Mouse (Mus musculus): ENCODE measurements around the gene Jade1.

The Jade1 gene

GRCm38 (mm10) chr3:41548238-41548637 lies 7.3 kb upstream of the Jade1 start:
- DNase-seq (ENCODE audit: low spot score in 2 of 2) = no peak

GRCm38 (mm10) chr3:41551671-41552070 lies 3.9 kb upstream of the Jade1 start:
- no peak for DNase-seq (ENCODE audit: low spot score in 2 of 2)

DNA sequence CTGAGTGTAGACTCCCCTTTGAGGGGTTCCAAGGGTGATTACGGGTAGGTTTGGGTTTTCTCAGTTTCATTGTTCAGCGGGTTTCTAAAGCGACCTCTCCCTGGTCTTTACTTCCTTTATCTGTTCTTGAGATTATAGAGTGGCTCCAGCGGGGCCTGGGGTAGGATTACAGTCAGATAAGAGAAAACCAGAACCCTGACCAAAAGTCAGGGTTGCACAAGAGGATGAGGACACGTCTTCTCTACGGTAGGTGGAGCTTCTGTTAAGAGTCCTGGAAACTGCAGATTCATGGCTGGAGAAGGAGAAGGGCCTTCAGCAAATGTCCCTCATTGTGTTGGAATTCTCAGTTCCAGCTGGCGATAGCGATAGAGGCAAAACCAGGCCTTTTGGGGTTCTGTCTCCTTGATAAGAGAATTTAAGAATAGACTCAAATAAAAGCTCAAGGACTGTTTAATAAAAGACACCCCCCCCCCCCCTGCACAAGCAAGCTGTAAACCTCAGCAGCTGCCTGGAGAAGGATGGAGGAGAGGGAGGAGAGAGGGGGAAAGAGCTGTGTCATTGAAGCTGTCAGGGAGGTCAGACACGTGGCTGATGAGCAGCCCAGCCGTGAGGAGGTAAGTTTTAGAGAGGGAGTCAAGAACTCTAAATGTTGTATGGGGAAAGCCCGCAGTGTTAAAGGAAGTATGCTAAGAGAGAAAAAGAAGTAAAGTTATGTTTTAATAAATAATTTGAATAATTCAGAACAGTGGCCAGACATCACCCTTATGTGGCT lies 2.6 kb upstream of the Jade1 start:
- no peak for DNase-seq (ENCODE audit: low spot score in 2 of 2)

DNA sequence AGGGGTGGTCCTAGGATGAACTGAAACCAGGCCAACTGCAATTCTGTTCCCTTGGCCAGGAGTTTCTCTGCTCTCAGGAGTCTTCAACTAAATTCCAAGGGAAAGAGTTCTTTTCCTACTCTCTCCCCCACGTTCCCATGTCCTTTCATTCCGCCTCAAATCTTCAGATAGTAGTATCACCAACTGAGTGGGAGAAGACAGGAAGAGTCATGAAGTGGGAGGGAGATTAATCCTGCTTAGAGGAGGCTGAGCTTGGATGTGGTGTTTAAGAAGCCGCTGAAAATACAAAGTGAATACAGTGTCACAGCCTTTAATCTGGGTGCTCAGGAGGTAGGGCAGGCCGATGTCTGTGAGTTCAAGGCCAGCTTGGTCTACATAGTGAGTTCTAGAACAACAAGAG lies 1.9 kb upstream of the Jade1 start:
- no peak for DNase-seq (ENCODE audit: low spot score in 2 of 2)

GRCm38 (mm10) chr3:41554480-41555475 lies 753 bp upstream of the Jade1 start:
- no peak for DNase-seq (ENCODE audit: low spot score in 2 of 2)

GRCm38 (mm10) chr3:41556451-41557266 lies 1.1 kb downstream of the Jade1 start:
- DNase-seq (ENCODE audit: low spot score in 2 of 2) = no peak

GRCm38 (mm10) chr3:41557267-41557995 lies 1.9 kb downstream of the Jade1 start:
- DNase-seq (ENCODE audit: low spot score in 2 of 2) = no peak

- DNase-seq (ENCODE audit: low spot score in 2 of 2) = no peak
Observed at GRCm38 (mm10) chr3:41560489-41560888, 5.0 kb downstream of the Jade1 start.

DNA sequence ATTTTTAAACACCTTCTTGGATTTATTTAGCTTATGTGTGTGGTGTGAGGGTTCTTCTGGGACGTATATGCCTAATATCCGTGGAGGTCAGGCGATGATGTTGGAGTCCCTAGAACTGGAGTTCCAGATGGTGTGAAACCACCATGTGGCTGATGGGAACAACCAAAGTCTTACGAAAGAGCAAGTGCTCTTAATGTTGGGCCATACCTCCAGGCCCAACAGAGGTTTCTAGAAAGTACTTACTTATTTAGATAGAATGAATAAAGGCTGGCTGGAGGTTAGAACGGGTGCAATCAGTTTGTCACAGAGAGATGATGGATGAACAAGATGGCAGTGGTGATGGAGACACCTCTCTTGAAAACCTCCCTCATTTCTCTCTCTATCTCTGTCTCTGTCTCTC lies 6.3 kb downstream of the Jade1 start:
- no peak for DNase-seq (ENCODE audit: low spot score in 2 of 2)

GRCm38 (mm10) chr3:41563211-41563931 lies 7.8 kb downstream of the Jade1 start:
- DNase-seq (ENCODE audit: low spot score in 2 of 2) = peak; percentile 37 to 59

DNA sequence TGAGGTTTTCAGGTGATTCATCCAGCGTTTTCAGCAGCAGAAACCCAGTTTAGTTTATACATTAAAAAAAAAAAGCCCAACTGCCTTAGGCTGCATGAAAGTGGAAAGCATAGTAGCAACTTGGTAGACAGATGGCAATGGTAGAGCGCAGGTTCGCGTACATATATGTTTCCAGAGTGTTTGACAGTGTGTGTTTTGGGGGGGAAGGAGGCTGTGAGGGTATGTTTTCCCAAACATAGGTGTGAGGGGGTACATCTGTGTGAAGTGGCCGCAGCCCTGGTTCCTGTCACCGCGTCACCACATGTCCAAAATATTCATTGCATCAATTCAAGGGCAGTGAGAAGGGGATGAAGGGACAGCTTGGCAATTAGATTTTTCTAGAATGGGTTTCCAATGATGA lies 8.5 kb downstream of the Jade1 start:
- no peak for DNase-seq (ENCODE audit: low spot score in 2 of 2)

DNA sequence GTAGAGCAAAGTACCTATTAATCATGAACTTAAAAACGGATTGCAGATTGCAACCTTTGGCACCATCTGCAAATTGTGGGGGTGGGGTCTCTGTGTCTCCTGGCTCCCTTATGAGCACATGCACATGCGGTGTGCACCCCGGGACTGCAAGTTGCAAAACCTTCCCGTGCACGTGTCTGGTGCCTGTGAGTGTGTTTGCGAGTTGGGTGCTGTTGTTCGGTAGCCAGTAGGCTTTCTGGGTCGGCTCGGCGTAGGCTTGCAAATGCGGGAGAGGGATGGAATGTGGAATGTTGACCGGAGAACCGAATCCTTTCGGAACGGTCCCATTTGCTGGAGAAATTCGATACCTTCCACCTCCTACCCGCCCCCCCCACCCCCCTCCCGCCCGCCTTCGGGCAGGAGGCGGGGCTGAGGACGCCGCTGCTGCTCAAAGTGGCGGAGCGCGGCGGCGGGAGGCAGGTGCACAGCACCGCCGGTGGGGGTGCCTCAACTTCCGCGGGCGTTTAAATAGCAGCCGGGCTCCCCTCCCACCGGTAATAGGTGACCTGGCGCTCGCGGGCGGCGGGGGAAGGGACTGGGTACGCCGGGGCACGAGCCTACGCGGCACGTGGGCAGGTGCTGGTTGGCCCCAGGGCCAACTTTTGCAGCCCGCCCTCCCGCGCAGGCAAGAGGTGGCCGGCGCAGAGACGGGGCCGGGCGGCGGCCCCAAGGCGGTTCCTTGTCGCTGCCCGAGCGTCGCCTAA lies 9.1 kb downstream of the Jade1 start:
- peak; percentile 62 to 73 for DNase-seq (ENCODE audit: low spot score in 2 of 2)

GRCm38 (mm10) chr3:41565410-41565823 lies 9.9 kb downstream of the Jade1 start:
- DNase-seq (ENCODE audit: low spot score in 2 of 2) = peak; percentile 84

- peak; percentile 66 to 67 for DNase-seq (ENCODE audit: low spot score in 2 of 2)
Observed at GRCm38 (mm10) chr3:41565955-41566354, 10.4 kb downstream of the Jade1 start.

- DNase-seq (ENCODE audit: low spot score in 2 of 2) = no peak
Observed at GRCm38 (mm10) chr3:41569943-41570342, 14.4 kb downstream of the Jade1 start.

DNA sequence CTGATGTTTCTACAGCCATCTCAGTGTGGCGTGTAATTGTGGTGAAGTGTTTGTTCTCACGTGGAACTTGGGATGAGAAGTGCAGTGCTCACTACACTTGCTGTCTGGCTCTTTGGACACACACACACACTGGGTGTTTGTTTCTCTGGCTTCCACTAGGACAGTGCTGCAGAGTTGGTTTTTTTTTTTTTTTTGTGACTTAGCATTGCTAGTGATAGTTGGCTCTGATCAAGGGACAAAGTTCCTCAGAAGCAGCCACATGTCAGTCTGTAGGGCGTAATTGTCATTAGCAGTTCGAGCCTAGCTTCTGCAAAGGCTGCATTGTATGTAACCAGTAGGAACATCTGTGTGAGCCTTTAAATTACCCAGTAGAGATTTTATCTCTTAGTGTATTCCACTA lies 16.6 kb downstream of the Jade1 start:
- DNase-seq (ENCODE audit: low spot score in 2 of 2) = no peak

DNA sequence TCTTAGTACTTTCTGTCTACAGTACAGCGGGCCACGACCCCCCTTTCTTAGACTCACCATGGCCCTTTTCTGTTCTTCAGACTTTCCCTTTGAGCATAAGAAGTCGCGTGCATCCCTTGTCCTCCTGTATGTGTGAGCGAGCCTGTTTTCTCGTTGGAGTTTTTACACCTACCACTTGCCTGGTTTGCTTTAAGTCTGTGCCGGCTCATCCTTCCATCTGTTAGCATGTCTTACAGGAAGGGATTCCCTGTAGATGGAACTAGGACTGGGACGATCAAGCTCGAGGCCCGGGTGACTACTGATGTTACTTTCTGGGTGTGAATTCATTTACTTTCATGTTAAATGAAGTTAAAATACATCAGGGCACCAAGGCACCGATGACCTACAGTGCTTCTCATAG lies 17.4 kb downstream of the Jade1 start:
- no peak for DNase-seq (ENCODE audit: low spot score in 2 of 2)

GRCm38 (mm10) chr3:41574208-41574607 lies 18.7 kb downstream of the Jade1 start:
- no peak for DNase-seq (ENCODE audit: low spot score in 2 of 2)

GRCm38 (mm10) chr3:41574720-41575435 lies 19.3 kb downstream of the Jade1 start:
- no peak for DNase-seq (ENCODE audit: low spot score in 2 of 2)
